Mouse (Mus musculus): ENCODE measurements at regions not wholly inside any gene's neighbourhood (a gene's known extent, or its start where the extent isn't known, plus 50 kb on each side); places are given as distances from the start of the nearest gene placed in this dataset.

- TF ChIP-seq CTCF (IDR thresholded peaks at IDR 0.05; ENCODE audit: low read depth) = no peak
- no peak for TF ChIP-seq EP300 (IDR thresholded peaks at IDR 0.05; ENCODE audit: low read depth)
These were observed 753.3 kb downstream of the Car8 start for GRCm38 (mm10) chr4:7485552-7485951.

Data from heart, postnatal 0 days (tissue).